Mouse (Mus musculus) myocyte (in vitro differentiated cells): ENCODE measurements around the gene Adamtsl4. TPM values are rescaled to one million over a fixed set of nuclear protein-coding genes. Genes with fewer than 3 reads are reported as not detected.

Source experiments
- H3K27me3 ChIP-seq: one replicate; pipeline ENCODE4 v1.6.1; 2011; ENCODE audit not compliant: control insufficient read depth, insufficient read depth, insufficient read length
- H3K36me3 ChIP-seq: one replicate; pipeline ENCODE4 v1.6.1; 2011; ENCODE audit not compliant: control insufficient read depth, insufficient read depth
- H3K4me2 ChIP-seq: one replicate; pipeline ENCODE4 v1.6.1; 2011; ENCODE audit warnings: low read depth, control low read depth
- H3K4me3 ChIP-seq: one replicate; pipeline ENCODE4 v1.5.1; 2011; ENCODE audit warnings: mild to moderate bottlenecking, control low read depth, moderate library complexity
- H3K79me2 ChIP-seq: one replicate; pipeline ENCODE4 v1.6.1; 2011; ENCODE audit not compliant: control insufficient read depth, insufficient read depth
- H3ac ChIP-seq: one replicate; pipeline ENCODE4 v1.6.1; 2011; ENCODE audit not compliant: control insufficient read depth, insufficient read length
- CEBPB ChIP-seq: IDR thresholded peaks from 2 replicates; pipeline ENCODE4 v1.6.1; 2011; ENCODE audit warnings: mild to moderate bottlenecking, moderate library complexity; ENCODE audit not compliant: poor library complexity, insufficient read depth, severe bottlenecking
- E2F4 ChIP-seq: IDR thresholded peaks from one replicate; pipeline ENCODE4 v1.6.1; 2011; ENCODE audit warnings: mild to moderate bottlenecking, control low read depth, moderate library complexity; ENCODE audit not compliant: insufficient read depth
- MAX ChIP-seq: IDR thresholded peaks from one replicate; pipeline ENCODE4 v1.6.1; 2011; ENCODE audit warnings: low read depth, mild to moderate bottlenecking, control low read depth
- MYOD1 ChIP-seq, 3 experiments: IDR thresholded peaks; one replicate each; pipeline ENCODE4 v1.6.1; 2011; ENCODE audit warnings: control low read depth in 2 of 3, low read depth in 2 of 3, mild to moderate bottlenecking in 2 of 3, moderate library complexity in 1 of 3; ENCODE audit not compliant: insufficient read length in 2 of 3, control insufficient read depth in 1 of 3
- MYOG ChIP-seq, 3 experiments: IDR thresholded peaks; one replicate each; pipeline ENCODE4 v1.6.1; 2011; ENCODE audit warnings: control low read depth in 2 of 3, low read depth in 2 of 3, mild to moderate bottlenecking in 2 of 3; ENCODE audit not compliant: insufficient read length in 2 of 3, control insufficient read depth in 1 of 3, insufficient read depth in 1 of 3
- POLR2A ChIP-seq: IDR thresholded peaks from one replicate; pipeline ENCODE4 v1.6.1; 2011; ENCODE audit warnings: low read depth, mild to moderate bottlenecking, control low read depth, moderate library complexity; ENCODE audit not compliant: insufficient read length
- POLR2AphosphoS2 ChIP-seq: IDR thresholded peaks from one replicate; pipeline ENCODE4 v1.6.1; 2011; ENCODE audit warnings: low read depth, control low read depth; ENCODE audit not compliant: insufficient read length
- REST ChIP-seq: IDR thresholded peaks from one replicate; pipeline ENCODE4 v1.6.1; 2011; ENCODE audit warnings: mild to moderate bottlenecking, control low read depth, moderate library complexity; ENCODE audit not compliant: insufficient read depth, insufficient read length
- SRF ChIP-seq: IDR thresholded peaks from one replicate; pipeline ENCODE4 v1.6.1; 2011; ENCODE audit warnings: low read depth; ENCODE audit not compliant: control insufficient read depth, insufficient read length
- TCF12 ChIP-seq: IDR thresholded peaks from one replicate; pipeline ENCODE4 v1.6.1; 2011; ENCODE audit warnings: mild to moderate bottlenecking, control low read depth; ENCODE audit not compliant: poor library complexity, insufficient read depth, severe bottlenecking
- TCF3 ChIP-seq: IDR thresholded peaks from one replicate; pipeline ENCODE4 v1.6.1; 2011; ENCODE audit warnings: low read depth, control low read depth; ENCODE audit not compliant: insufficient read length
- USF1 ChIP-seq: IDR thresholded peaks from one replicate; pipeline ENCODE4 v1.6.1; 2011; ENCODE audit warnings: low read depth, mild to moderate bottlenecking, control low read depth, moderate library complexity
- polyA plus RNA-seq: library from polyadenylated mRNA; unstranded; fragments of >200 nt; fragmentation: generic; extraction: Trizol; gene quantifications from one replicate; pipeline ENCODE4 v1.2.1, GENCODE M21; 2012; ENCODE audit warnings: missing spikeins

Gene Adamtsl4
- polyA plus RNA-seq: 4.6 TPM

DNA sequence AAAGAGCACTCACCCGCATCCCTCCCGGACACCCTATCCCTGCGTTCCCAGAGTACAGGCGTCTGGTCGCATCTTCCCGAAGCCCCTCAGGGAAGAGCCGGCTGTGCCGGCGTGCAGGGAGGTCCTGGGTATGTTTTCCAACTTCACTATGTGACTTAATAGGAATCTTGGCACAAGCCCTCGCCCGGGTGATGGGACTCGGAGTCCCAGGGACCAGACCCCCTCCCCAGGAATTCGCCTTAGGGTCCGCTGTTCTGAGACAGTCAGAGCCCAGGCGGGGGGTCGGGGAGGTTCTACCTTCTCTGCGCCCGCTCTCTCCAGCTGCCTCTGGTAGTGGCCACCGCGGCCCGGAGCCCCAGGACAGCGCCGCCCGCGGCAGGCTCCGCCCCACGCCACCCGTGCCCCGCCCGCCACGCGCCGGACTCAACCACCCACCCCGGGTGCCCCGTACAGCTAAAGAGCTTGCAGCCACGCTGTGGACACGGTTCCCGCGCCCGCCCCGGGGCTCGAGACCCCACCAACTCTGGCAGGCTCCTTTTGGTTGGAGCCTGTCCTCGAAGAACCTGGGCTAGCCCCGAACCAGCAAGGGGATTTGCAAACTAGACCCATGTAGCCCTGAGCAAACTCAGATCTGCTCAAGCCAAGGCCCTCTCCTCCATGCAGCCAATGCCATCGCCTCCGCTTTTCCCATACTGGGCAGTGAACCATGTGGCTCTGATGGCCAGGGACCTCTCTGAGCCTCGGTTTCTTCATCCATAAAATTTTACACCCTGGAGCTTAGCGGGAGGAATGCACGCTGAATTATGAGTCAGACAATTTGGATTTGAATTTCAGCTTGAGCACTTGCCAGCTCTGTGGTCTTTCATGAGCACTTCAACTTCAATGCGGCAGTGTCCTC, at the start of gene Adamtsl4:
Gene Adamtsl4 (minus strand): TSS at position 394 of the 898 bp plus-strand sequence.
- peak within 1 kb of the TSS; percentile 97 for H3K4me2 ChIP-seq
- H3K4me3 ChIP-seq: peak within 1 kb of the TSS; percentile 30
- H3ac ChIP-seq: peak within 1 kb of the TSS; percentile 17
- no peaks in the 10 kb centered on the region for H3K36me3 ChIP-seq
- H3K27me3 ChIP-seq: no peaks in the 10 kb centered on the region
- TF ChIP-seq SRF (peak; percentile 34), CEBPB (peak; percentile 40; the same call in 1 of the 2 replicates), TCF12 (peak; percentile 9), E2F4 (no peak), TCF3 (no peak), USF1 (peak; percentile 19), POLR2A (peak; percentile 39), POLR2AphosphoS2 (peak; percentile 24), MYOG (IDR thresholded peaks at IDR 0.05; ENCODE audit: control insufficient read depth in 1 of 3, insufficient read depth in 1 of 3, insufficient read length in 2 of 3, low read depth in 2 of 3) (no peak)
- H3K79me2 ChIP-seq: no peaks in the 10 kb centered on the region

DNA sequence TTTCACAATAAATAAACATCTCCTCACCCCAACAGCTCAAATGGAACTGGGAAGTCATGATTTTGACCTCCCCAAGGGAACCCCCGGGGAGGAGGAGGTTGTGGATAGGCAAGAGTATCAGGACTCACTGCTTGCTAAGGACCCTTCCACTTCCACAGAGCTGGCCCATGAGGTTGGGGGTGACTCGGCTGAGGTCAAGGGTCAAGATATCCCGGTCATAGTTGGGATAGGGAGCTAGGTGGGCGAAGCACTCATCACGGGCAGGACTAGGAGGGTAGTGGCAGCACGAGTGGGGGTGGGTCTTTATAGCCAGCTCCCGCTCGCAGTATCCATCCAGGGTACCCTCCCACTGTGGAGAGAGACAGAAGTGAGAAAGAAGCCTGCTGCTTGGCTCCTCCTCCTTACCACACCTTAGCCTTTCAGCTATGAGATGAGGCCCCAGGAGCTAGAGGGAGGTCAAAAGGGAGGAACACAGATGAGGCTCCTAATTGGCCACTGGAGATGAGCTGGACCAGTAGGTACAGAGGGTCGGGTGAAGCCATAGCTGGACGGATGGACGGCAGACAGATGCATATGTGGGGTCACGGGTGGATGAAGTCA, 47.5 kb upstream of the Adamtsl4 start:
- no peak for TF ChIP-seq REST
- Histone ChIP-seq H3K4me3 (no peak overlapping the region), H3K27me3 (no peaks in the 10 kb centered on the region), H3K36me3 (peaks cover 14% of the 10 kb centered on the region), H3K4me2 (peak overlapping the region; percentile 64), H3ac (no peak overlapping the region), H3K79me2 (no peaks in the 10 kb centered on the region)

DNA sequence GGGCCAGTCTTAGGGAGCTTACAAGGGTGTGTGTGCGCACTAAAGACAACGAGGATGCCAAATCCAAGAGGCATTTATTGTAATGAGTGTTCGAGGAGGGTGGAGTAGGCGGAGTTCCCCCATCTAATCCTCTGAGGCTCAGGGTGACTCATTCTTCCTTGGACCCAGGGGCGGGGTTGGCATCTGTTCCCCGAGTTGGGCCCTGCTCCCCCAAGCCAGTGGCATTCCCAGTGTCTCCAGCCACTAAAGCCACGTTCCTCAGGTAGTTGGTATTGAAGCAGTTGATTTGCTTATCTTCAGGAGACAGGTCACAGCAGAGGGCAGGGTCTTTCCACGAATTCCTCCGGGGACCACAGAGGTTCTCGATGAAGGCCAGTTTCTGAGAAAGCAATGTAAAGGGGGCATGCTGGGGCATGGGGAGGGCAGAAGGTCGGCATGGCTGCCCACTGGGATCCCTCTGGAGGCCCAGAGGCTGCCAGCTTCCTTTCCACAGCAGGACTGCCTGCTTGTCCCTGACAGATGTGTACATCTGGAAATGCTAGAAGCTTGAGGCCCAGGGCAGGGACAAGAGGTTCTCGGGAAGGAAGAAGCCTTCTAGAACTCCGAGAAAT, 46.5 kb upstream of the Adamtsl4 start:
- TF ChIP-seq REST: no peak
- TF ChIP-seq TCF12: no peak
- no peak for TF ChIP-seq TCF3
- peak in 1 of 3 experiments; percentile 64 for TF ChIP-seq MYOD1 (IDR thresholded peaks at IDR 0.05; ENCODE audit: control insufficient read depth in 1 of 3, insufficient read length in 2 of 3, low read depth in 2 of 3)
- no peak for TF ChIP-seq POLR2A
- no peak for TF ChIP-seq USF1
- peak in 1 of 3 experiments; percentile 34 for TF ChIP-seq MYOG (IDR thresholded peaks at IDR 0.05; ENCODE audit: control insufficient read depth in 1 of 3, insufficient read depth in 1 of 3, insufficient read length in 2 of 3, low read depth in 2 of 3)
- no peak for TF ChIP-seq MAX
- TF ChIP-seq E2F4: no peak
- peak; percentile 5 for TF ChIP-seq POLR2AphosphoS2
- no peak for TF ChIP-seq SRF
- TF ChIP-seq CEBPB: no peak
- Histone ChIP-seq H3K27me3 (no peaks in the 10 kb centered on the region), H3ac (no peak overlapping the region), H3K79me2 (no peaks in the 10 kb centered on the region), H3K4me2 (peak overlapping the region; percentile 64), H3K36me3 (peaks cover 8% of the 10 kb centered on the region), H3K4me3 (no peak overlapping the region)

DNA sequence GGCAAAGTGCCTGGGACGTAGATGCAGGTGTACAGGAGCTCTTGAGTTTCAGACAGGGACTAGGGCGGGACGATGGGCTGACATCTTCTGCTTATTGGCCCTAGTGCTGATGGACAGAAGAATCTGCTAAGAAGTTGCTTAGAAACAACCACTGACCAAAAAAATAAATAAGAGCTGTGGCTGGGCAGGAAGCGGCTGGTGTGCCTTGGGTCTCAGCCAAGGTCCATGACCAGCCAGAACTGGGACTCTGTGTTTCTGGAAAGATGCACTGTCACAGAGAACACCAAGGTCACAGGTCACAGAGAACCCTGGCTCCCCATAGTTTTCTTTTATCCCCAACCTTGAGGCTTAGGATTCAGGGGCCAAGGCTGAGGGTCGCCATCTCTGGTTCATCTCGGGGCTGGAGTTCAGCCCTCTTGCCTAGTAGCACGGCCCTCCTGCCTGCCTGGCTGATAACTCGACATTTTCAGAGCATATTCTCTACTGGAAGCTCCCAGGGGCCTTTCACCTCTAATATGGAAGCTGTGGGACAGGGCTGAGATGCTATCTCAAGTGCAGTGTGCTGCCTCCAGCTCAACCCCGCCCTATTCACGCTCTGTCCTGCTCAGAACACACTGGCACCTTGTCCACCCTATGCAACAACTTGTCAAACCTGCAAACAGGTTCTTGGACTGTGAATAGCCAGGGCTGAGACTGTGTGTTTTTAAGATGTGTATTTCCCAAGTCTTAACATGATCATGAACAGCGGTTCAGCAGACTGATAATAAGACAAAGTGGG, 45.2 kb upstream of the Adamtsl4 start:
- no peak for TF ChIP-seq TCF12
- no peak for TF ChIP-seq MYOD1 (IDR thresholded peaks at IDR 0.05; ENCODE audit: control insufficient read depth in 1 of 3, insufficient read length in 2 of 3, low read depth in 2 of 3)
- TF ChIP-seq E2F4: no peak
- no peak for TF ChIP-seq USF1
- no peak for TF ChIP-seq CEBPB
- no peak for TF ChIP-seq SRF
- no peak for TF ChIP-seq REST
- Histone ChIP-seq H3K4me3 (no peak overlapping the region), H3K36me3 (peaks cover 8% of the 10 kb centered on the region), H3K4me2 (peak overlapping the region; percentile 39), H3ac (no peak overlapping the region), H3K27me3 (no peaks in the 10 kb centered on the region), H3K79me2 (no peaks in the 10 kb centered on the region)
